Mouse (Mus musculus) erythroblast, adult 5-6 weeks (primary cell): ENCODE results near the gene Gzmm. TPM values are rescaled to one million over a fixed set of nuclear protein-coding genes. Genes with fewer than 3 reads are reported as not detected.
A peak's percentile ranks its signal among the peaks of the same experiment; 100 is the strongest.

Source experiments
- ATAC-seq: replicated peaks from 2 replicates; pipeline ENCODE4 v1.8.0; 2016; ENCODE audit warnings: moderate number of reproducible peaks, mild to moderate bottlenecking, moderate TSS enrichment, inconsistent platforms; ENCODE audit not compliant: poor library complexity, low FRiP score, severe bottlenecking
- total RNA-seq, 2 experiments: library from RNA; stranded (forward) in 1 of 2; stranded (reverse) in 1 of 2; fragments of 150-400 nt in 1 of 2; fragments of 200-764, 138-1000 nt in 1 of 2; gene quantifications; 2 replicates each; pipeline versions ENCODE4 v1.2.3 to v1.2.4; 2015 to 2017; ENCODE audit warnings: low replicate concordance in 2 of 2

Gzmm gene
- total RNA-seq, 2 experiments from 2014 or later, result not detected

GRCm38 (mm10) chr10:79675346-79676035, 13.3 kb upstream of the Gzmm start:
- no peak for ATAC-seq

- peak; percentile 16 for ATAC-seq
Measured at GRCm38 (mm10) chr10:79680606-79681495, 8.0 kb upstream of the Gzmm start.

GRCm38 (mm10) chr10:79681591-79682245, 7.1 kb upstream of the Gzmm start, which contains the start of gene Cdc34:
TSS of gene Cdc34 (plus strand) at chr10:79682195.
- peak; percentile 79 for ATAC-seq

GRCm38 (mm10) chr10:79682551-79682915, 6.3 kb upstream of the Gzmm start:
- ATAC-seq, result no peak

- ATAC-seq, result peak; percentile 38
Measured at GRCm38 (mm10) chr10:79682916-79683582, 5.8 kb upstream of the Gzmm start.

GRCm38 (mm10) chr10:79683726-79684640, 4.8 kb upstream of the Gzmm start:
- ATAC-seq, result no peak

- no peak for ATAC-seq
Measured at GRCm38 (mm10) chr10:79684770-79685600, 3.8 kb upstream of the Gzmm start.

GRCm38 (mm10) chr10:79686219-79686618, 2.6 kb upstream of the Gzmm start:
- ATAC-seq, result no peak

GRCm38 (mm10) chr10:79686691-79687090, 2.1 kb upstream of the Gzmm start:
- ATAC-seq, result no peak

GRCm38 (mm10) chr10:79687513-79687912, 1.3 kb upstream of the Gzmm start:
- ATAC-seq, result no peak

GRCm38 (mm10) chr10:79689178-79689577, 358 bp downstream of the Gzmm start:
- ATAC-seq, result no peak

- no peak for ATAC-seq
Measured at GRCm38 (mm10) chr10:79691986-79692548, 3.2 kb downstream of the Gzmm start.

GRCm38 (mm10) chr10:79693580-79694378, 5.0 kb downstream of the Gzmm start:
- ATAC-seq, result no peak

GRCm38 (mm10) chr10:79694379-79694655, 5.5 kb downstream of the Gzmm start:
- no peak for ATAC-seq

GRCm38 (mm10) chr10:79695231-79696128, 6.7 kb downstream of the Gzmm start:
- ATAC-seq, result peak; percentile 90

- no peak for ATAC-seq
Measured at GRCm38 (mm10) chr10:79696129-79696651, 7.4 kb downstream of the Gzmm start.
